Mouse (Mus musculus) olfactory bulb, adult 2 months (tissue): ENCODE measurements around the gene Srsf3.

Source experiments
- CTCF ChIP-seq: fragments of 200-500 bp; IDR thresholded peaks from 2 replicates; pipeline ENCODE4 v1.5.1; 2012; ENCODE audit warnings: low read depth, mild to moderate bottlenecking, low read length, moderate library complexity; ENCODE audit not compliant: insufficient read depth
- POLR2A ChIP-seq: fragments of 200-500 bp; IDR thresholded peaks from 2 replicates; pipeline ENCODE4 v1.6.1; 2012; ENCODE audit warnings: mild to moderate bottlenecking, low read depth, low read length, moderate library complexity; ENCODE audit not compliant: insufficient read depth

DNA sequence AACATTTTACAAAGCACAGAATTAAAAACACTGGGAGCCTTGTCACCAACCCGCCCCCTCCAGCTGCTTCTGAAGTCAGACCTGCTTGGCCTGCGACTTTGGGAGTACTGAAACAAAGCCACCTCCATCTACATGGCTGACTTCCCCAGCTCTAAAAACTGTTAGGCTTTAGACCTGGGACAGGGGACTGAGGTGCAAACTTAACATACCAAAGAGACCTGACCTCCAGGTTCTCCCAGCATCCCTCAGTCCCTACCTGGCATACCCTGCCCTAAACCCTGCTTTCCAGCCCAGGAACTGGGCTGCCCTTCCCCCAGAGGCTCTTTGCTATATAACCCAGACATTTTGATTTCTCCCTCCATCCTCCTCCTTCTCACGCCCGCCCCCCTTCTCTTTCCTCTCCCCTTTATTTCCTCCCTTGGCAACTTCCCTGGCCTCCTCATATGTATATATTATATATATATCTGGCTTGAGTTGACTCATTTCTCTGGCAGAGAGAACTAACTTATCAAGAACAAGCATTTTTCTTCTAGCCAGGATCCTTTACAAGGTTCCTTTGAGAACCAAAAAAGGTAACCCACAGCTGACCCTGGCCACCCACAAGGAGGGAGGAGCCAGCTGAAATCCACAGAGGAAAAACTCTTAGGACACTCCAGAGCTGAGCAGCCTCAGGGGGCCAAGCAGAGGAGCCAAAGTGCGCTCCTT, 5.6 kb upstream of the Srsf3 start:
- no peak for TF ChIP-seq POLR2A
- TF ChIP-seq CTCF: no peak
